Mouse (Mus musculus) brown adipose tissue, adult 24 weeks (tissue): ENCODE results near the gene Fam160a1. TPM values are rescaled to one million over a fixed set of nuclear protein-coding genes. Genes with fewer than 3 reads are reported as not detected.

Source experiments
- H3K27ac ChIP-seq: fragments of 200-500 bp; replicated peaks from 2 replicates; pipeline ENCODE4 v1.5.1; 2012; ENCODE audit warnings: low read depth, mild to moderate bottlenecking, low read length
- H3K4me1 ChIP-seq: fragments of 200-500 bp; 2 replicates; pipeline ENCODE4 v1.6.1; 2012; ENCODE audit warnings: low read length, mixed read lengths; ENCODE audit not compliant: control insufficient read depth, insufficient read depth, insufficient read length
- H3K4me3 ChIP-seq: fragments of 200-500 bp; 2 replicates; pipeline ENCODE4 v1.5.1; 2012; ENCODE audit warnings: low read depth, mild to moderate bottlenecking, low read length, moderate library complexity; ENCODE audit not compliant: insufficient read depth
- polyA plus RNA-seq: library from polyadenylated mRNA; stranded (reverse); fragments of >200 nt; gene quantifications from 2 replicates; pipeline ENCODE4 v1.2.4, GENCODE M21; 2012; ENCODE audit not compliant: missing spikeins, insufficient read depth, insufficient read length

Fam160a1 gene
- polyA plus RNA-seq, 1 experiment, result 2.5 TPM

DNA sequence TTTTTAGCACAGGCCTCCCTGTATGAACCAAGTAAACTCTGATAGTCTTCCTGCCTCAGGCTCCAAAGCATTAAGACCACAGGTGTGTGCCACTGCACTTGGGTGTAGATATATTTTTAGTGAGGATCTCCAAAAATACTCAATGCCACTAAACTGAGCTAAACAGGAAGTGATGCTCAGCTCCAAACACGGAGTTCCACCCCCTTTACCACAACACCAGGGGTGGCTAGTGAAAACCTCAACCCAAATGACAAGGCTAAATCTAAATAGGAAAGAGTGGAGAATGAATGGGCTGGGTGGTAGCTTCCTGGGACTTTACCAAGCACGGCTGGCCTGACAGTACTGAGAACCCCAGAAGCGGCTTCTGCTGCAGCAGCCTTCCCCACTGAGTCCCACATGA is 124.1 kb downstream of the Fam160a1 start:
- H3K4me1 ChIP-seq, result no peaks in the 10 kb centered on the region
- no peak overlapping the region for H3K27ac ChIP-seq

DNA sequence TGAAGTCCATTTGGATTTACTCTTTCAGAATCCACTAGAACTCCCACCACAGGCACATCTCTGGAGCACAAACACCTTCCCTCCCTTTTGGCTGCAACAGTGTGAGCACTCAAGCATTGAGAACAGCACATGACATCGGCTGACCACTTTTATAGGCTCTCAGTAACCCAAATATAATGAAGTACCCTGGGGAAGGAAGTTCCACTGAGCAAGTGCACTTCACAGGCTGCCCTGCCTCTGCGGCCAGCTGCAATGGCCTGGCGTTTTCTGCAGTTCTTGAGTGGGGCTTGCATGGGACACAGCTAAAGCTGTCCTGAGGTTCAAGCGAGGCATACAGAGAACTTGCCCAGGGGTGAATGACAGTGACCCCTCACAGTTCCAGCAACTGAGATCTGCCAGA is 126.0 kb downstream of the Fam160a1 start:
- no peaks in the 10 kb centered on the region for H3K4me1 ChIP-seq
- H3K4me3 ChIP-seq, result no peak overlapping the region
- H3K27ac ChIP-seq, result no peak overlapping the region

More for the DNA sequence above, 124.1 kb downstream of the Fam160a1 start:
- no peak overlapping the region for H3K4me3 ChIP-seq

DNA sequence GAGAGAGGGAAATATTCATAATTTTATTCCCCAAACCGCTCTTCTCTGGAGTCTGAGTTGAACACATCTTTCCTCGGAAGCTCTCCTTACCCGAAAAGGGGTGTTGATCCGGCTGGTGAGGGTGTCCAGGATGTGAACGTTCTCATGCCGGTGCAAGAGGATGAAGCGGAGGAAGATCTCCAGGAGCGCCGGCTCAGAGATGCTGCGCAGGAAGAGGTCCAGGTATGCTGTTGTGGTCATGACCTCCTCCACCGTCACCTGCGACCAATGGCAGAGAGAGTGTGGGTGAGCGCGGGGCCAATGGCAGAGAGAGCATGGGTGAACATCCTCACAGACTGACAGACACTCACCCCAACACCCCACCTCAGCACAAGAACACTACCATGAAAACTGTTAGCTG is 128.8 kb downstream of the Fam160a1 start:
- H3K4me1 ChIP-seq, result no peaks in the 10 kb centered on the region
- H3K27ac ChIP-seq, result no peak overlapping the region
- H3K4me3 ChIP-seq, result no peak overlapping the region

DNA sequence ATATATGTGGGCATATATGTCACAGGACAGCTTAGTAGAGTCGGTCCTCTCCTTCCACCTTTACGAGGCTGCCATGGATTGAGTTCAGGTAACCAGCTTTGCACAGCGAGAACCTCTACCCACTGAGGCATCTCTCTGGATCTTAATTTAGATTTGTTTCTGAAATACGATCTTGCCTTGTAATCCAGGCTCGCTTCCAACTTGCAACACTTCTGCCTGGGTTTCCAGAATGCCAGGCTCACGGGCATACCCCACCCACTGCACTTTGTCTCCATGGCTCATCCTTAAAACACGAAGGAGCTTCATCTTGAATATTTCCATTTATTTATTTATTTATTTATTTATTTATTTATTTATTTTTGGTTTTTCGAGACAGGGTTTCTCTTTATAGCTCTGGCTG is 131.8 kb downstream of the Fam160a1 start:
- H3K4me1 ChIP-seq, result no peaks in the 10 kb centered on the region
- H3K4me3 ChIP-seq, result no peak overlapping the region
- H3K27ac ChIP-seq, result no peak overlapping the region

DNA sequence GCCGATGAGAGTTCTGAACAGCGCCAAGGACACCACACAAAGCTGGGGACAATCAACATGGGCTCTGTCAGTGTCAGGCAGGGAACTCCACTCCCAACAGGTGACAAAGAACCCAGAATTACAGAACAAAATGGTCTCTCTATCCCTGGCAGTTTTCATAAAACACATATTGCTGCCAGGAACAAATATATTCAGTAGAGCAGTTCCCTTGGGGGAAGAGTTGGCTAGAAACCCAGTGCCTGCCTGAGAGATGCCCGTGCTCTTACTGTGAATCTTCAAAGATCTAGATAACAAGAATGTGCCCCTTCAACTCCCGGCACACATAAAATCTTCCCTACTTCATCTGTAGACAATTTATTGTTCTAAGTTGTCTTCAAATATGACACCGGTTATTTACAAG is 133.5 kb downstream of the Fam160a1 start:
- Histone ChIP-seq H3K4me3 (no peak overlapping the region), H3K27ac (no peak overlapping the region), H3K4me1 (no peaks in the 10 kb centered on the region)

DNA sequence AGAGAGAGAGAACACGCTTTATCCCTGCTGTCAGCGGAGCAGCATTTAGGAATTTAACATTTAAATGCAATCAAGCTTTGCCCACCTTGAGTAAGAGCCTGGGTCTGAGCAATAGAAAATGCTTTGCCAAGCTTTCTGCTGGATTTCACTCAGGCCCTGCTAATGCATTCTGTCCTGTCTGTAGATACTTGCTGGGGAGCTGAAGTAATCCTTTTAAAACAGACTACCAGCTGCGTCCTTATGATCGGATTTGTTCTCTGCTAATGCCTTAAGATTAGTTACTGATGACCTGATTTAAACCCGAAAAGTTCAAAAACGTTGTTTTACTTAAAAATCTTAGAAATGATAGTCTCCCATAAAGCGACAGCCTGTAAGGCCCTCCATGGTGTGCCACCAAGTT is 136.0 kb downstream of the Fam160a1 start:
- Histone ChIP-seq H3K4me3 (no peak overlapping the region), H3K4me1 (no peaks in the 10 kb centered on the region), H3K27ac (no peak overlapping the region)

DNA sequence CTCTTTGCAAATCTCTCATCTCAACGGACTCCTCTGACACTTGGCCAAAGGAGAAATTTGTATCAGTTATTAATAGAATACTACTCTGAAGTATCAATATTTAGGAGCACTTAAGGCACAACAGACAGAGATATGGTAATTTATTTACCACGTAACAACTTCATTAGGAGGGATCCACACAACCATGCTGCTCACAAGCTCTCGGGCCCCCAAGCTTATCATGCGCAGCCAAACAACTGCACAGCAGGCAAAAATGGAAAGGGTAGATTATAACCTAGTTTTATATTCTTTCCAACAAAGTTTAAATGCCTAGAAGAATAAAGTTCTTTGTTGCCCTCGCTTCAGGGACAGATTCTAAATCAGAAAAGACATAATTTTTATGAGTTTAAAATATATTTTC is 137.1 kb downstream of the Fam160a1 start:
- no peak overlapping the region for H3K27ac ChIP-seq
- H3K4me1 ChIP-seq, result no peaks in the 10 kb centered on the region
- H3K4me3 ChIP-seq, result no peak overlapping the region

DNA sequence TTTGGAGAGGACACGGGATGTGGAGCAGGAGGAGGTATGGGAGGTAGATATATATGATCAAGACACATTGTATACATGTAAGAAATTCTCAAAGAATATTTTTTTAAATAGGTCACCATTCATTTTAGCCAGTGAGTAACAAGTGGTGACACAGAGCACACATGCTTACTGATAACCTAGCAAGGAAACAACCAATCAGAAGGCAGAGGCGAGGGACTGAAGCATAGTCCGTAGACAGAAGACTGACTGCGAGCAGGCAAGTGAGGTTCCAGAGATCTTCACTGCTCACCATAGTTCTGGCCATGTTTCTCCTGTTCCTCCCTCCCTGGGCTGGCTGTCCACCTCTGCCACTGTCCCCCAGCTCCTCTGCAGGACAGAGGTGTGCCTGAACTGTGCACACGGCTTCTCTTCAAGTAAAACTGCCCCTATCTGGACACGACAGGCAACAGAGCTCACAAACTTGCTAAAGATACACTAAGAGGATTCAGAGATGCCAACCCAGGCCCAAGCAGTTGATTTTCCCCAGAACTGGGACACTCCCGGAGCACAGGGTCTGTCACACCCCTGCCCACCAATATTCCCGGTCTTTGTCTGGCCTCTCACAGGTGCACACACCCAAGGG is 137.7 kb downstream of the Fam160a1 start:
- Histone ChIP-seq H3K4me3 (no peak overlapping the region), H3K4me1 (no peaks in the 10 kb centered on the region), H3K27ac (no peak overlapping the region)

DNA sequence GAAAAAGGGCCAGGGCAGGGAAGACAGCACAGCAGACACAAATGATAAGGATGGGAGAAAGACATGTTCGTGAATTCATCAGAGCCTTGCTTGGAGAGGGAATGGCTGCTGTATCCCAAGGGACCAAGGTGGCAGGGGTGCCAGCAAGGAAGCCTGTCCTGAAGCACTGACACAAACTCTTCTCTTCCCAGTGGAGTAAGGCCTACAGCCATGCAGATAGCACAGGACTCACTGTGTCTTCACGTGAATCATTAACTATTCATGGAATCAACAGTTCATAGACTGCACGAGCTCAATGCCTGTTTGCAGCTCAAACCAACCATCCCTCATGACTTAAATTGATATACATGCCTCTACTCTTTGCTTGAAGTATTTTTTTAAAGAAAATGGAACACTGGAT is 139.1 kb downstream of the Fam160a1 start:
- Histone ChIP-seq H3K4me3 (no peak overlapping the region), H3K27ac (no peak overlapping the region), H3K4me1 (no peaks in the 10 kb centered on the region)

DNA sequence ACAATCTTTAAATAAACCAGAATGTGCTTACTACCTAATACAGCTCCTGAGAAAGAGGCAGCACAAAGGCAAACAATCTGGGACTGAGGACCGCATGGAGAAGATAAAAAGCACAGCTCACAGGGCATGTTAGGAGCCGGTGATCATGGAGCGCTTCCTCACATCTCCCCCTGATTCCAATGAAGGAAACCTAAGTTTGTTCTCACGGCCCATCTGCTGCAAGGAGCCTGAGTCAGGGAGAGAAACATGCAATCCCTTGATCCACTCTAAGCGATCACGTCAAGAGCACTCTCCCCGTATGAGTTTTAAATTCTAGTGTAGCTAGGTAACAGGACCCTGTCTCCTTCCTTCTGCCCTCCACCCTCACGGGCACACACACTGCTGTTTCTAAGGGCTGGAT is 140.0 kb downstream of the Fam160a1 start:
- H3K4me3 ChIP-seq, result no peak overlapping the region
- no peaks in the 10 kb centered on the region for H3K4me1 ChIP-seq
- no peak overlapping the region for H3K27ac ChIP-seq

DNA sequence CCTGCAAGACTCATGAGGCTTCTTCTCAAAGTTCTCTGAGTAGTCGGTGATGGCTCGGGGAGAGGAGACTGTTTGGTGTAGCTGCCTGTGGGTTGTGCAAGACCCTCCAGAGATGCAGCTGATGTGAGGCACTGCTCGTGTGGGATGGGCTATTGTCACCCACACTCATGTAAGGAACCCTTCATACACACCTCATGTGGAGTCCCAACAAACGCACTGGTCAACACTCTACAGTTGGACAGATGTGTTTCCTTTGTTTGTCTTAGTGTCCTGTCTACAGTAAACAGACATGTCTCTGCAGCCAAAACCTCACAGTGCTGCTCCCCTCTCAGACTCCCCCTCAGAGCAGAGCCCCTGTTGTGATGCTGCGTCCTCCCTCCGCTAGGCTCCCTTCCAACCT is 147.2 kb downstream of the Fam160a1 start:
- Histone ChIP-seq H3K4me1 (no peaks in the 10 kb centered on the region), H3K27ac (no peak overlapping the region), H3K4me3 (no peak overlapping the region)

DNA sequence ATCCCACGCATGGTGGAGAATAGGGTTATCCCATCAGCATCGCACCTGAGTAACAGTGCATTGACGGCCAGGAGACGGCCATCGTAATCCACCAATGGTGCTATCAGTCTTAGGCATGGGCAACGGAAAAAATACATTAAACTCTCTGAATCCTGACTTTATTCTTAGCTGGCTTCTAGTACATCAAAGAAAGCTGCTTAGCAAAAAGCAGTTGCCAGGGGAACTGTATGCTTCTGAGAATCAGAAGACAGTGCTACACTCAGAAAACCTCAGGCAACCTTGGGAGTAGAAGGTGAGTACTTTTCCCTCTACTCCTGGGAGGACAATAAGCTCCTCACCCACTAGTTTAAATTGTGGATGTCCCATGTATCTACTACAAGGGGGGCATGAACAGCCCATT is 149.4 kb downstream of the Fam160a1 start:
- no peak overlapping the region for H3K27ac ChIP-seq
- H3K4me1 ChIP-seq, result no peaks in the 10 kb centered on the region
- no peak overlapping the region for H3K4me3 ChIP-seq

DNA sequence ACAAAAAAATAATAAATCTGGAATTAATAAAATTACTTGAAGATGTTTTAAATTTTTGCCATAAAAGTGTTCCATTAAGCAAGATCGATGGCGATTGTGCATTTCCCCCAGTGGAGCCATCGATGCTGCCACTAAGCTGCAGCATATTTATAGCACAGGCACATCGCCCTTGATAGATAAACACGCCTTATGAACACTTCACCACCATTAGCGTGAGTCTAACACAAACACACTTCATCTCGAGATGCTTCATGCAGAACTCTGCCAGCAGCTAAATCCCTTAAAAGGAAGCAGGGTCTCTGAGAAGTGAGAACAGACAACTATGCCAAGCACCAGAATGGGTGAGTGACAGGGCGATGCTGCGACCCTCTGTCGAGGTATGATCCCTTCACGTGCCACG is 150.4 kb downstream of the Fam160a1 start:
- H3K27ac ChIP-seq, result no peak overlapping the region
- no peak overlapping the region for H3K4me3 ChIP-seq
- no peaks in the 10 kb centered on the region for H3K4me1 ChIP-seq

DNA sequence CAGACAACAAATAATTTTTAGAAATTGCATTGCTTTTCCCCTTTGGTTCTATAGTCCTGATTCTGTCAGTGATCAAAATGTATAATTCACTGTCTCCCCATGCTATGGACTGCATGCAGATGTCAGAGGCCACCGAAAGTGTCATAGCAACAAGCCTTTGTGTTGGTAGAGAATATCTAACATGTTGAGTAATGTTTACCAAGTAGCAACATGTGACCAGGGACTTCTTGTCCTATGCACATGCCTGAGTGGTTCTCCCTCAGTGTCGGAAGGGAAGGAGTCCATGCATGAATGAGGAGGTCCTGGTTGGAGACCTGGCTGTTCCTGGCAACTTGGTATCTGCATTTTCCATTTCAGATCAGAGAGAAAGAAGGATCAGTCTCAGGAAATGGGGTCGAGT is 150.9 kb downstream of the Fam160a1 start:
- no peak overlapping the region for H3K27ac ChIP-seq
- no peaks in the 10 kb centered on the region for H3K4me1 ChIP-seq
- H3K4me3 ChIP-seq, result no peak overlapping the region

DNA sequence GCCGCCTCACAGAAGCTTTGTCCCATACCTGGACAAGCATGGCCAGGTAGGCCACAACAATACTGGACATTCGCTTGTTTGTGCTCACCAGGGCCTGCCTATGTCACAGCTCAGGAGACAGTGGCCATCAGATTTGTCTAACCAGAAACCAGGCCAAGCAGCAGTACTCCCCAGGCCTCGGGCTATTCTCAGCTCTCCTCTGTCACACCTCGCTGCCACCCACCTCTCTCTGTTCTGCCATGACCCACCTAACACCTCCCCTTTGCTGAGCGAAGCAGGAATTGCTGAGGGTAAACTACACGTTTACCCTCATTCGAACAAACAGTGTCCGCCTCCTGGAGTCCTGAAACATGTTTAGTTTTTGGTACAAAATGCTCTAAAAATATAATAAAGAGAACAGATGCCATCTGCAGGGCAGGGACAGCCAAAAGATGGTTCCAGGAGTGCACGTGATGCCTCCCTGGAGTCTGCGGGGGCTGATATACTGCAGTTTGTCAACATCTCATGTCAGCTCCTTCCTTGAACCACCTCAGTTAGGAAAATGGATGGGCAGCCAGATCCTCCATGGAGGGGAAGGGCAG is 152.4 kb downstream of the Fam160a1 start:
- H3K27ac ChIP-seq, result no peak overlapping the region
- H3K4me1 ChIP-seq, result no peaks in the 10 kb centered on the region
- H3K4me3 ChIP-seq, result no peak overlapping the region

DNA sequence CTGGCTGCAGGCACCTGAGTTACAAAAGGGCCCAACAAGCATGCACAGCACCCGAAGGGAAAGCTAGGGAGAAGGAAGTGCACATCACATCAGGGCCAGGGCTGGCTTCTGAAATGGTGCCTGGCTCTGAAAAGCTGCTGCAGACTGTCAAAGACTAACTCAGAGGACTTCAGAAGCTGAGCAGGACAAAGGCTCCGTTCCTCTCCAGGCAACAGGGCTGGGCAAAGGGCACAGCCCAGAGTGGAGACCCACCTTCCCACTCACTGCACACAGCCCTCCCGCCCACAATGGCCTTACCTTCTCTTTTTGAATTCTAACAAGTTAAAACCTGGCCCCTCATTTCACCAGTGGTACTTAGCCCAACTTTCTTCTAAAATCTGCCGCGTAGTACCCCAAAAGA is 153.3 kb downstream of the Fam160a1 start:
- Histone ChIP-seq H3K27ac (no peak overlapping the region), H3K4me3 (no peak overlapping the region), H3K4me1 (no peaks in the 10 kb centered on the region)
